Mouse (Mus musculus) c-Kit-positive CD71-negative TER-119-negative erythroid progenitor cells, embryonic 14.5 days (primary cell): ENCODE measurements around the gene Rtbdn.

ENCODE experiments used
- DNase-seq: peaks from one replicate; pipeline ENCODE4 v3.0.0-alpha.2; 2013; ENCODE audit warnings: low read depth

Gene Rtbdn

DNA sequence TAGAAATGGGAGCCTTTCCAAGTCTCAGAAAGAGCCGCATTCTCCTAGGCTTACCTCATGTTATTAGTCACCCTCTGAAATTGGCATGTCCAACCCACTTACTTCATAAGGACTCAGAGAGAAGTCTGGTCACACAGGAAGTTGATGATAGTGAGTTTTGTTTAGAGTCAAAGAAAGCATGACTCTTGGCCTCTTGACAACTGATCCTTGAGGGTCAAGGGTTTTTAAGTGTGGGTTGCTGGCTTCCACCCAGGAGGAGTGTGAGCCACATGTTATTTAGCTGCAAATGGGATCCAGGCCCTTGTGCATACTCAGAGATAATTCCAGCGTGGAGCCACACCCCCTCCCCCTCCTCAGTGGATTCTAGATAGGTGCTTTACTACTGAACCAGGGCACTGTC, 25.2 kb upstream of the Rtbdn start:
- DNase-seq: no peak

DNA sequence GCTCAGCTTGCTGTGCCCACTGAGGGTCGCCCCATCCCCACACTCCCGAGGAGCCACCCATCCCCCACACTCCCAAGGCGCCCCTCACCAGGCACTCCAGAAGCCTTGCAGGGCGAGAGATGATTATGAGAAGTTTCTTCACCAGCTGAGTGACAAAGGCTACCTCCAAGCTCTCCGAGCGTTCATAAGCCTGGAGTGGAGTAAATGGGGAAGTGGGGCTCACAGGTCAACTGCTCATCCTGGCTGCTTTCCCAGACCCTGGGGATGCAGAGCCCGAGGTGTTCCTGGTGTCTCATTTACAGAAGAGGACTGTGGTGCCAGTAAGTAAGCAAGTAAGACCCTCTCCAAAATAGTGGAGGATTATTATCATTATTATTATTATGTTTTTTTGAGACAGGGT, 21.2 kb upstream of the Rtbdn start:
- no peak for DNase-seq

DNA sequence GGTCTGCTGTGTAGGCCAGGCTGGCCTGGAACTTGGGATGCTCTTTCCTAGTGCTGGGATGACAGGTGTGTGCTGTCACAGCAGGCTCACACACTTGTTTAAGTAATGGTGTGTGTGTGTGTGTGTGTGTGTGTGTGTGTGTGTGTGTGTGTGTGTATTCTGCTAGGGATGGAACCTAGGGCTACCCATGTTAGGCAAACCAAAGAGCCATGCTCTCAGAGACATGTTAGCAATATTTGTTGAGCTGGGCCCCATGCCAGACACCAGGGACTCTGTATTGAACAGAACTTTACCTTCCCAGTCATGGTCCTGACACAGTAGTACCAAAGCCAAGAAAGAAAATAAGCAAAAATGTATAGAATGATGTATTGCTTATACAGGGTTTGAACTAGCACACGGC, 19.3 kb upstream of the Rtbdn start:
- DNase-seq: no peak

GRCm38 (mm10) chr8:84928456-84929306, 18.1 kb upstream of the Rtbdn start:
- no peak for DNase-seq

GRCm38 (mm10) chr8:84930582-84930981, 16.2 kb upstream of the Rtbdn start:
- no peak for DNase-seq

- no peak for DNase-seq
Observed at GRCm38 (mm10) chr8:84933767-84934559, 12.8 kb upstream of the Rtbdn start.

GRCm38 (mm10) chr8:84934860-84935259, 11.9 kb upstream of the Rtbdn start:
- no peak for DNase-seq

DNA sequence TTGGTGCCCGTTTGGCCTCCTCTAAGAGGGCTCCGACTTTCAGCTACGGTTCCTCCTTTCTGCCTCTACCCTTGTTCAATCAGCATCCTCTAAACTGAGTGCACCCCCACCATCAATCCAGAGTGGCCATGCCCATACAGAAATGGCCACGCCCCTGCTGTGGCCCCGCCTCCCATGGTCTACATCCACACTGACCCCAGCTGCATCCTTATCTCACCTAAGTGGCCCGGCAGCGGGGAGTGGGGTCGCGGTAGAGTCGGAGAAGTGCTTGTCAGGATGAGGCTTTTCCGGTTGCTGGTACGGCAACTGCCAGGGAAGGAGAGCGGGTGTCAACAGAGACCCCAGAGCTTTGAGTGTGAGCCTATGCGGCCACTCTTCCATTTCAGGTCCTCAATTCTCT, 11.3 kb upstream of the Rtbdn start:
- DNase-seq: no peak

DNA sequence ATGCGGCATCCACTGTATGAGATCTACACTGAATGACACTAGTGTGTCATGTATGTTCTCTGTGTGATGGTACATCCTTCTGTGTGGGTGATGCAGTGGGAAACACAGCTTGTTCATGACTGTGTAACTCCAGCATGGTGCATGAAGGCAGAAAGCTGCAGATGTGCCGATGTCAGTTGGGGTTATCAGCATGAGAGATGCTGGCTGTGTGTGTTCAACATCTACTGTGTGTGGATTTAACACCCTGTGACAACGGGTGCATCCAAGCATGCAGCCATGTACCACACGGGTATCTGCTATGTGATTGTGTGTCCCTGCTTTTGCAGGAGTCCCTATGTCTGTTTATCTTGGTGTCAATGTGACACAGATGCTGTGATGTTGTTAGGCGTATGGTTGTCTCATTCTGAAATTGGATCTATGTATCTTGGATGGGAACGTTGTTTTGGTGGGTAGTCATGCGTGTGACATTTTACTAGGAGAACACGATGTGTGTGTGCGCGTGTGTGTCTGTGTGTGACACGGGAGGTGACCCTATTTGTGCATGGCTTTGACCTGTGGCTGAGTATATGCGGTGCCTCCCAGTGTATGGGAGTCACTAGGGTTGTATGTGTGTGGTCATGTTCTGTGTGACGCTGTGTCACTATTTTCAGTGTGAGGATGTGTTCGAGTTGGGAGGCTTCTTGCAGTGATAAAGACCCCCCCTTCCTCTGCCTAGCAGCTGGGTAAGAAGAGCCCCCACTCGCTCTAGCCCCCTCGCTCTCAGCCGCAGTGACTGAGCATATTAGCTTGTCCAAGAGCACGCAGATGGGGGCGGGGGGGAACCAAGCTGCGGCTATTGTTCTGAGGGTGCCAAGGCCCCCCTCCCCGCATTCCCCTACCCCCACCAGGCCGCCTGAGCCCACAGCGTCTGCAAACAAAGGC, 10.5 kb upstream of the Rtbdn start:
- DNase-seq: no peak

- DNase-seq: no peak
Observed at GRCm38 (mm10) chr8:84936962-84937546, 9.7 kb upstream of the Rtbdn start, which contains the start of gene Mast1. Gene Mast1 (minus strand): TSS chr8:84937359.

DNA sequence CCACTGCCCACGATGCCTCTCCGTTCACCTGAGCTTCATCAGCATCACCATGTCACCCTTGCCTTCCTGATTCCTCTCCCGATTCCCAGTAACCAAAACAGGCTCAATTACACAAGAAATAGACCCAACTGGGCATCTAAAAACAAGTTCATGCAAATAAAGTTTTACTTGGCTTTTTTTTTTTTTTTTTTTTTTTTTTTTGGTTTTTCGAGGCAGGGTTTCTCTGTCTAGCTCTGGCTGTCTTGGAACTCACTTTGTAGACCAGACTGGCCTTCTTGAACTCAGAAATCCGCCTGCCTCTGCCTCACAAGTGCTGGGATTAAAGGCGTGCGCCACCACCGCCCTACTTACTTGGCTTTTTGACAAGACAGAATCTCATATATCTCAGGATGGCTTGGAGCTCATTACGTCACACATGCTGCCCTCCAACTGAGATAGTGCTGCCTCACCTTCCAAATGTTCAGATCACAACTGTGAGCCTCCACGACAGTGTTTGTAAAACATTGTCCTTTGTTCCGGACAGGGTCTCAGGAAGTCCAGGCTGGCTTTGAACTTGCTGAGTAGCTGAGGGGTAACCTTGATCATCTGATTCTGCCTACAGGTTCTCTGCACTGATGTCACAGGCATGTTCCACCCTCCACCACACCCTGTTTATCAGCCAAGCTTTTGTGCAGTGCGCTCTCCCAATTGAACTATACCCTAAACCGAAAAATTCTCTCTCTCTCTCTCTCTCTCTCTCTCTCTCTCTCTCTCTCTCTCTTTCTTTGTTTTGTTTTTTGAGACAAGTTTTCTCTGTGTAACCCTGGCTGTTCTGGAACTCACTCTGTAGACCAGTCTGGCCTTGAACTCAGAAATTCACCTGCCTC, 8.9 kb upstream of the Rtbdn start:
- DNase-seq: no peak

DNA sequence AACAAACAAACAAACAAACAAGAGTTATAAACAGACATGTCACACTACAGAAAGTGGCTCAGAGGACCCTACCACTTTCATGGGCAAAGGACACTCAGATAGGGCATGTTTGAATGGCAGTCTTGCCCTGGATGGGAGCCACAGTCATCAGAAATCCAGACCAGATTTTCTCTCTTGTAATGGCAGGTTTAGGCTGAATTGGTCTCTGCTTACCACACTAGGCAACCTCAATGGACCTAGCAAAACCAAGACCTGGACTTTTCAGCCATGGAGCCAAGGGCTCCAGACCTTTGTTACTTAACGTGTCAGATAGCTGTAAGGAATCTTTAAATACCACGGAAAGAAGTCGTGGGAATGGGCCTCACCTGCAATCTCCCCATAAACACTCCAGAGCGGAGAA, 3.1 kb upstream of the Rtbdn start:
- no peak for DNase-seq

DNA sequence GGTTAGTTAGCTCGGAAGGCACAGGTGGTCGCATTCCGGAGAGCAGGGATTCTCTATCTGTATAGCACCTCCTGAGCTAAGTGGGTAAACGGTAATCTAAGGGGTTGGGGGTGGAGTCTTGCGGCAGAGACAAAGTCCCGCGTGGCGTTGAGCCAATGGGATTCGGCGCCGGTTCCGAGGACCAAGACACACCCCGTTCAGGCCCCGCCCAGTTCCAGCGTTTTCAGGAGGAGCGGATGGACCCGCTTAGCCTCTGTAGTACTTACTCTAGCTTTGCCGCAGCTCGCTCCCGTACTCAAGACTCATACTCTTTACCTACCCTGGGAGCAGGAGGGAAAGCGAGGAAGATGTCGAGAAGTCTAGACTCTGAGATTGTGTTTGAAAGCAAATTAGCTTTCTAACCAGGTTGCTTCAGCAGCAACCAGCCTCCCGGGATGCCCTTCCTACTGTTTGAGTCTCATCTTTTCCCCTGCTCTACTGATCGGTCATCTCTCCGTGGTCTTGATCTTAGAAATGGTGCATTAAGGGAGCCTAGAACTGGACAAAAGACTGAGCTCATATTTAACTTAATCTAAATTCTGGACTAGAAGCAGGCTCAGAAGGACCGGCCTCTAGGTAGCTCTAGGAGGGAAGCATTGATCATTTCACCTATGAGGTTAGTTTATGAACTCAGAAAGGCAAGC, 2.2 kb upstream of the Rtbdn start:
- DNase-seq: peak; percentile 63

DNA sequence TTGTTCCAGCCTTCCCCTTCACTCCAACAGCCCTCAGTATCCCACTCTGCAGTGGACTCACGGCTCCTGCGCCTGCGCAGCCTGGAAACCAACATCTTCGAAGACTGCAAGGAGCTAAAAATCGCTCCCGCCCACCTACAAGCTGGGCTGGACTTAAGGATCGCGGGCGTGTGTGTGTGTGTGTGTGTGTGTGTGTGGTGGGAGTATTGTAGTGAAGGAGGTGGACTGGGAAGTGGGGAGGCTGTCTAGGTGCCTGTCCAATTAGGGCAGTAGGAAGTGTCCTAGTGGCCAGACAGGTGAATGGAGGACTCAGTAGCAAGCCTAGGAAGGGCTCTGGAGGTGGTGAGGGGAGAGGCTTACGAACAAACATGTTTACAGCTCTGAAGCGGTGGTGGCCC, 1.6 kb upstream of the Rtbdn start:
- DNase-seq: no peak

GRCm38 (mm10) chr8:84945633-84946527, 911 bp upstream of the Rtbdn start:
- DNase-seq: no peak

GRCm38 (mm10) chr8:84947241-84947545, 402 bp downstream of the Rtbdn start:
- DNase-seq: peak; percentile 71

GRCm38 (mm10) chr8:84949753-84950152, 3.0 kb downstream of the Rtbdn start:
- no peak for DNase-seq

GRCm38 (mm10) chr8:84952612-84953255, 5.9 kb downstream of the Rtbdn start:
- DNase-seq: no peak

GRCm38 (mm10) chr8:84956768-84957167, 10.0 kb downstream of the Rtbdn start:
- peak; percentile 90 for DNase-seq
